Mouse (Mus musculus) kidney, adult 11 months (tissue): ENCODE data around the gene Atxn1.

Source experiments
- DNase-seq: peaks from one replicate; pipeline ENCODE4 v3.0.0; 2022

The Atxn1 gene

GRCm38 (mm10) chr13:45511706-45512435 is 452.9 kb downstream of the Atxn1 start:
- DNase-seq = no peak

DNA sequence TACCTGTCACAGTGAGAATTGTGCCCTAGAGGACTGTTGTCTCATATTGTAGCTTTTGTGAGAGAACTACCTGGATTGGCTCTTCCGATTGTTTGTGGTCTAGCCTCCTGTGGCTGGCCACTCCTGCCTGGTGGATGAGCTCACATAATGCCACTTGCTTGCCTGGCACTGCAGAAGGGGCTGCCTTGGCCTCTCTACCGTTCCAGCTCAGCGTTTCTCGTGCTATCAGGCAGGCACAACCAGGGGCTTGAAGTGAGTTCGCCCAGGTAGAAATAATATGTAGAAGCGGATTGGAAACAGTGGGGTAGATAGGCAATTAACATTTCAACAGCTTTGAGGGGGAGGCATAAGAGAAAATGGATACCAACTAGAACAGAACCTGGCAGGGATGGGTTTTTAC is 455.4 kb downstream of the Atxn1 start:
- no peak for DNase-seq

GRCm38 (mm10) chr13:45508495-45508894 is 456.3 kb downstream of the Atxn1 start:
- peak; percentile 87 for DNase-seq

- peak; percentile 85 for DNase-seq
Measured at GRCm38 (mm10) chr13:45507274-45508229, 457.3 kb downstream of the Atxn1 start, which contains the start of gene Gmpr. Gmpr (plus strand) TSS chr13:45507444.

DNA sequence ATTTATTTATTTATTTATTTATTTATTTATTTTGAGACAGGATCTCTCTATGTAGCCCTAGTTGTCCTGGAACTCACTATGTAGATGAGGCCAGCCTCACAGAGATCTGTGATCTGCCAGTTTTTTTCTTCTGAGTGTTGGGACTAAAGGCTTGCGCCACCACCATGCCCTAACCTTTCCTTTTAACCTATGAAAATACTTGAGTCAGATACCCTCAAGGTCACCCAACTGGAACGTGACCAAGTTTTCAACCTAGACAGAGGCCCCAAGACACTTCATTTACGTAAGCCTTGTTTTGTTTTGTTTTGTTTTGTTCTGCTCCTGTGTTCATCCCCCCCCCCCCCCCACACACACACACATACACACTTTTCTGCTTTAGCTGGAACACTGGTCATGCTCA is 459.3 kb downstream of the Atxn1 start:
- DNase-seq = no peak

- no peak for DNase-seq
Measured at GRCm38 (mm10) chr13:45502791-45503190, 462.0 kb downstream of the Atxn1 start.

DNA sequence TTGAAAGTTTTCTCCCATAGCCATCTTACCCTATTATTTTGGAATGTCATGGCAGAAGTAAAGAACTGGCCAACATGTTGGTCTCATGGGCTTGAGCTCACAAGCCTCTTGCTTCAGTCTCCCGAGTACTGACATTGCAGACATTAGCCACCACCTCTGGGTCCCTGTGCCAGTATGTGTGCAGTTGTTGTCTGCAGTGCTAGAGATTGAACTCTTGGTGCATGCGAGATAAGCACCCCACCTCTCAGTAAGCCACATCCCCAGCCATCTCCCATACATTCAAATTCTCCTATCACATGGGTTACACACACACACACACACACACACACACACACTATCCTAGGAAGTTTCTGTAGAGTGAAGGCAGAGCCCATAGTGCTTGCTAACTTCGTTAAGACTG is 464.9 kb downstream of the Atxn1 start:
- no peak for DNase-seq
